Mouse (Mus musculus): ENCODE data around the gene 9630041A04Rik. TPM values are rescaled to one million over a fixed set of nuclear protein-coding genes. Genes with fewer than 3 reads are reported as not detected.

Gene 9630041A04Rik
- total RNA-seq, 1 experiment: not detected

DNA sequence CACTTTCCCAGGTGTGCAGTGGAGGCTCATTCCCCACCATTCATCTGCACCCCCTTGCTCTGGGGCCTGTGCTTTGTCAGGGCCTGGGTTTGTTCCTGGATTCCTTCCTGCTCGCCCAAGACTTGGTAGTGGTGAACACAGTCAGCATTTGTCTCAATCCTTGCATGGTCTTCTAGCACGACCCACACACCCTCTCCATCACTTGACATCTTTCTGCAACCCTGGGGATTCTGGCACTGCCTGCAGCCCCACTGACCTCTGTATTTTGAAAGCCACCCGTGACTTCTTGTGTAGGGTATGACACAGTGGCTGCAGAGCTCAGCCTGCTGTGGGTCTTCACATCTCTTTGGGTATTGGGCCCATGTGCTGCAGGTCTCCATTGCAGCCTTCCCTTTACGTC lies 57.1 kb downstream of the 9630041A04Rik start:
- no peak overlapping the region for H3K4me3 ChIP-seq (ENCODE audit: insufficient read depth in 1 of 2, low read depth in 1 of 2, low read length in 2 of 2, poor library complexity in 1 of 2, severe bottlenecking in 1 of 2)
- no peak for DNase-seq (ENCODE audit: low read depth, low spot score)

DNA sequence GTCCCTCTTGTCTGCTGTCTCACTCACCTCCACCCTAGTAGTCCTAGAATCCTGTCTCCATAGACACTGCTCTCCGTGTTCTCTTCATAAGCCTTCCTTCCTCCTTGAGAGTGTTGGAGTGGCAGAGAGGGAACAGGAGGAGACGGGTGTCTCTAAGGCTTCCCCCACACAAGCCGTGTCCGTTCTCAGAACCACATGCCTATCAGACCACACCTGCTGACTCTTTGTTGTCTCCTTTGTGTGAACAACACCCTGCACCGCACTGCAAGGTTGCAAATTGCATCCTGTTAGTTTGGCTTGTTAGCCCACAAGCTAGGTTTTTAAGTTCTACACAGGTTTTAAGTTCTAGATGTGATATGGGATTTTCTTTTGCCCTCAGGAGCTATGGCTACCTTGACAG lies 57.7 kb downstream of the 9630041A04Rik start:
- no peak overlapping the region for H3K4me3 ChIP-seq (ENCODE audit: insufficient read depth in 1 of 2, low read depth in 1 of 2, low read length in 2 of 2, poor library complexity in 1 of 2, severe bottlenecking in 1 of 2)
- H3K4me1 ChIP-seq (ENCODE audit: control insufficient read depth in 2 of 2, insufficient read depth in 2 of 2, low read length in 2 of 2, poor library complexity in 1 of 2): no peaks in the 10 kb centered on the region
- no peak overlapping the region for H3K27ac ChIP-seq (ENCODE audit: insufficient read depth, low read depth, low read length, poor library complexity, severe bottlenecking)
- H3K9me3 ChIP-seq (ENCODE audit: control insufficient read depth, insufficient read depth, low read depth, low read length): no peaks in the 10 kb centered on the region
- in situ Hi-C loops (cut with MboI; ENCODE audit: low sequenced_read_pairs in 2 of 2, unreplicated experiment in 2 of 2): no loop called here
- H3K9ac ChIP-seq (ENCODE audit: insufficient read depth, low read depth, low read length, poor library complexity, severe bottlenecking): no peak overlapping the region
- no peak for DNase-seq (ENCODE audit: low read depth, low spot score)
- TF ChIP-seq MAFK (IDR thresholded peaks at IDR 0.05; ENCODE audit: insufficient read depth, low read depth, low read length): no peak
- no peak for TF ChIP-seq CHD2 (IDR thresholded peaks at IDR 0.05; ENCODE audit: low read depth, low read length)
- no peak for TF ChIP-seq ZNF384 (IDR thresholded peaks at IDR 0.05; ENCODE audit: low read depth, low read length)
- no peak for TF ChIP-seq ZC3H11A (IDR thresholded peaks at IDR 0.05; ENCODE audit: borderline replicate concordance, low read depth, low read length)
- TF ChIP-seq HCFC1 (IDR thresholded peaks at IDR 0.05; ENCODE audit: borderline replicate concordance, insufficient read depth, low read length): no peak
- H3K36me3 ChIP-seq (ENCODE audit: control insufficient read depth, insufficient read depth, low read length, poor library complexity, severe bottlenecking): no peaks in the 10 kb centered on the region

More for the DNA sequence above, 57.1 kb downstream of the 9630041A04Rik start:
- Histone ChIP-seq H3K9ac (ENCODE audit: insufficient read depth, low read depth, low read length, poor library complexity, severe bottlenecking) (no peak overlapping the region), H3K9me3 (ENCODE audit: control insufficient read depth, insufficient read depth, low read depth, low read length) (no peaks in the 10 kb centered on the region), H3K36me3 (ENCODE audit: control insufficient read depth, insufficient read depth, low read length, poor library complexity, severe bottlenecking) (no peaks in the 10 kb centered on the region), H3K27ac (ENCODE audit: insufficient read depth, low read depth, low read length, poor library complexity, severe bottlenecking) (no peak overlapping the region), H3K4me1 (ENCODE audit: control insufficient read depth in 2 of 2, insufficient read depth in 2 of 2, low read length in 2 of 2, poor library complexity in 1 of 2) (no peaks in the 10 kb centered on the region)
- no peak for TF ChIP-seq ZNF384 (IDR thresholded peaks at IDR 0.05; ENCODE audit: low read depth, low read length)
- no peak for TF ChIP-seq CHD2 (IDR thresholded peaks at IDR 0.05; ENCODE audit: low read depth, low read length)
- TF ChIP-seq ZC3H11A (IDR thresholded peaks at IDR 0.05; ENCODE audit: borderline replicate concordance, low read depth, low read length): no peak
- TF ChIP-seq HCFC1 (IDR thresholded peaks at IDR 0.05; ENCODE audit: borderline replicate concordance, insufficient read depth, low read length): no peak
- no peak for TF ChIP-seq MAFK (IDR thresholded peaks at IDR 0.05; ENCODE audit: insufficient read depth, low read depth, low read length)
- in situ Hi-C loops (cut with MboI; ENCODE audit: low sequenced_read_pairs in 2 of 2, unreplicated experiment in 2 of 2): no loop called here

DNA sequence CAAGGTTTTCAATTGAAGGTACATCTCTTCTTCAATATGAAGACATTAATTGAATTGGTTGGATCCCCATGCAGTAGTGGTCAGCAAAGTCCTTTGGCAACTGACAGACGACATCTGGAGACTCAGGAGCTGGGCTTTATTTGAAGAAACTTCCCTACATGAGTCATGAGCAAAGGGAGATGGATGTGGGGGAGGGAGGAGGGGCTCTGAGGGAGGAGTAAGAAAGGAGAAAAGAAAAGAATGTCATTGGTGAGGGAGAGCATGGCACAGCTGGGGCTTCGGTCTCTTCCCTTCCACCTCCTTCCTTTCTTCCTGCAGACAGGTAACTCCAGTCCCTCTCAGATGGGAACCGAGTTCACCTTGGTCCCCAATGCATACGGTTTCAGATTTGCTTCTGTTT lies 61.2 kb downstream of the 9630041A04Rik start:
- Histone ChIP-seq H3K4me1 (ENCODE audit: control insufficient read depth in 2 of 2, insufficient read depth in 2 of 2, low read length in 2 of 2, poor library complexity in 1 of 2) (no peaks in the 10 kb centered on the region), H3K9me3 (ENCODE audit: control insufficient read depth, insufficient read depth, low read depth, low read length) (no peaks in the 10 kb centered on the region), H3K27ac (ENCODE audit: insufficient read depth, low read depth, low read length, poor library complexity, severe bottlenecking) (no peak overlapping the region), H3K36me3 (ENCODE audit: control insufficient read depth, insufficient read depth, low read length, poor library complexity, severe bottlenecking) (no peaks in the 10 kb centered on the region), H3K9ac (ENCODE audit: insufficient read depth, low read depth, low read length, poor library complexity, severe bottlenecking) (no peak overlapping the region), H3K4me3 (ENCODE audit: insufficient read depth in 1 of 2, low read depth in 1 of 2, low read length in 2 of 2, poor library complexity in 1 of 2, severe bottlenecking in 1 of 2) (no peak overlapping the region)
- in situ Hi-C loops (cut with MboI; ENCODE audit: low sequenced_read_pairs in 2 of 2, unreplicated experiment in 2 of 2): no loop called here
- no peak for DNase-seq (ENCODE audit: low read depth, low spot score)
- TF ChIP-seq CHD2 (IDR thresholded peaks at IDR 0.05; ENCODE audit: low read depth, low read length): no peak
- no peak for TF ChIP-seq HCFC1 (IDR thresholded peaks at IDR 0.05; ENCODE audit: borderline replicate concordance, insufficient read depth, low read length)
- no peak for TF ChIP-seq ZNF384 (IDR thresholded peaks at IDR 0.05; ENCODE audit: low read depth, low read length)
- TF ChIP-seq ZC3H11A (IDR thresholded peaks at IDR 0.05; ENCODE audit: borderline replicate concordance, low read depth, low read length): no peak
- TF ChIP-seq MAFK (IDR thresholded peaks at IDR 0.05; ENCODE audit: insufficient read depth, low read depth, low read length): no peak

DNA sequence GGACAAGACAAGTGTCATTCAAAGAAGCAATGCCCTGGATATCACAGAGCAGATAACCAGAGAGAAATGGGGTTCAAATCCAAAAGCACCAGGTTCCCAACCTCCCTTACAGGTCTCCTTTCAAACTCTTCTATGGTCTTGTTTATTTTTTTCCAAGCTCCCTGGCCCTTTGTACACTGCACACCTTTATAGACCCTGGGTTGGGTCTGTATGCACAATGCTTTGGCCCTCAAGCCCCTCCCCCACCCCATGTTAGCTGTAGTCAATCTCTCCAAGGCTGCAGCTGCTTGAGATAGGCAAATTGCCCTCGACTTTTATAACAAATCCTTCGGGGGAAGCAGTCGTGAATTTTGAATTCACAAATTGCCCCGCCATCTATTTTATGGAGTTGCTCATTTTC lies 63.2 kb downstream of the 9630041A04Rik start:
- H3K27ac ChIP-seq (ENCODE audit: insufficient read depth, low read depth, low read length, poor library complexity, severe bottlenecking): no peak overlapping the region
- H3K9ac ChIP-seq (ENCODE audit: insufficient read depth, low read depth, low read length, poor library complexity, severe bottlenecking): no peak overlapping the region
- no peaks in the 10 kb centered on the region for H3K4me1 ChIP-seq (ENCODE audit: control insufficient read depth in 2 of 2, insufficient read depth in 2 of 2, low read length in 2 of 2, poor library complexity in 1 of 2)
- no peaks in the 10 kb centered on the region for H3K36me3 ChIP-seq (ENCODE audit: control insufficient read depth, insufficient read depth, low read length, poor library complexity, severe bottlenecking)
- H3K4me3 ChIP-seq (ENCODE audit: insufficient read depth in 1 of 2, low read depth in 1 of 2, low read length in 2 of 2, poor library complexity in 1 of 2, severe bottlenecking in 1 of 2): no peak overlapping the region
- in situ Hi-C loops (cut with MboI; ENCODE audit: low sequenced_read_pairs in 2 of 2, unreplicated experiment in 2 of 2): no loop called here
- DNase-seq (ENCODE audit: low read depth, low spot score): no peak
- no peaks in the 10 kb centered on the region for H3K9me3 ChIP-seq (ENCODE audit: control insufficient read depth, insufficient read depth, low read depth, low read length)
- TF ChIP-seq ZC3H11A (IDR thresholded peaks at IDR 0.05; ENCODE audit: borderline replicate concordance, low read depth, low read length) (no peak), HCFC1 (IDR thresholded peaks at IDR 0.05; ENCODE audit: borderline replicate concordance, insufficient read depth, low read length) (no peak), CHD2 (IDR thresholded peaks at IDR 0.05; ENCODE audit: low read depth, low read length) (no peak), MAFK (IDR thresholded peaks at IDR 0.05; ENCODE audit: insufficient read depth, low read depth, low read length) (no peak)
